Mouse (Mus musculus): Measurements from ENCODE around the gene Spry2. TPM values are rescaled to one million over a fixed set of nuclear protein-coding genes. Genes with fewer than 3 reads are reported as not detected.

Gene Spry2
- polyA plus RNA-seq, 1 experiment from 2014 or later: 97.7 TPM

DNA sequence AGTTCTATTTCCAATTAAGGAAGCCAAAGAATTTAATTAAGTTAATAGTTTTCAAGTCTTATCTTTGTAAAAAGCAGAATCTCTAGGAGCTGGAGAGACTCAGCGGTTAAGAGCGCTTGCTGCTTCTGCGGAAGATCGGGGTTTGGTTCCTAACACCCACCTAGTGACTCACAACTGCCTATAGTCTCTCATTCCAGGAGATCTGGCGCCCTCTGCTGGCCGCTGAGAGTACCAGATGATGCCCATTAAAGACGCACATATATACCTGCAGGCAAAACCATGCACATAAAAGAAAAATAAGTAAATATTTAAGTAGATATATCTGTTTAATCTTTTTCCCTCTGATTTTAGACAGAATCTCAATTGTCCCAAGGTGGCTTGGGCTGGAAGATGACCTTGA is 6.2 kb upstream of the Spry2 start:
- ATAC-seq (ENCODE audit: low FRiP score, low read depth): no peak
- WGBS: 89% methylated on average over 7 of the region's 7 CpGs
- Histone ChIP-seq H3K4me2 (replicated peaks) (no peak overlapping the region), H3K9me3 (0 out of 2 replicates have a peak, but pooled peaks cover 3% of the 10 kb centered on the region), H3K4me1 (peaks cover 3% of the 10 kb centered on the region; the same call in 1 of the 2 replicates), H3K27me3 (no peaks in the 10 kb centered on the region), H3K27ac (no peak overlapping the region), H3K36me3 (no peaks in the 10 kb centered on the region), H3K4me3 (no peak overlapping the region), H3K9ac (no peak overlapping the region)

DNA sequence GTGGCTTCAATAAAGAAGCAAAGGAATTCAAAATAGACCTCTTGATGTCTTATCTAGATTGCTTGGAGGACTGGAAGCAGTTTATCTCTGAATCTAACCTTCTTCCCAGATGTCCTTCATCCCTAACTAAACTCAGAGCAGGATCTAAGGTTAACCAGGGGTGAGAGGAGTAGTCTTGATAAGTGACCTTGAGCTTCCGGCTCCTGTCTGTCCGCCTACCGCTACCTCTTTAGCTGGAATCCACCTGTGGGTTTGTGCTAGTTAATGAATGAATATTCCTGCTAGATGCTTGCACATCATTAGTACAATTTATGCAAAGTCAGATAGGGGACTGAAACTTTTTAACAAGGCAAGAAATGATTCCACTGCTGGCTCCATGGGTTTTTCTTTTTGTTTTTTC is 4.2 kb upstream of the Spry2 start:
- Histone ChIP-seq H3K4me3 (no peak overlapping the region), H3K4me1 (peaks cover 3% of the 10 kb centered on the region; the same call in 1 of the 2 replicates), H3K4me2 (replicated peaks) (no peak overlapping the region), H3K27me3 (no peaks in the 10 kb centered on the region), H3K9me3 (0 out of 2 replicates have a peak, but pooled peaks cover 3% of the 10 kb centered on the region), H3K9ac (no peak overlapping the region), H3K27ac (no peak overlapping the region), H3K36me3 (no peaks in the 10 kb centered on the region)
- WGBS: 94% methylated on average over 3 of the region's 3 CpGs
- ATAC-seq (ENCODE audit: low FRiP score, low read depth): no peak

DNA sequence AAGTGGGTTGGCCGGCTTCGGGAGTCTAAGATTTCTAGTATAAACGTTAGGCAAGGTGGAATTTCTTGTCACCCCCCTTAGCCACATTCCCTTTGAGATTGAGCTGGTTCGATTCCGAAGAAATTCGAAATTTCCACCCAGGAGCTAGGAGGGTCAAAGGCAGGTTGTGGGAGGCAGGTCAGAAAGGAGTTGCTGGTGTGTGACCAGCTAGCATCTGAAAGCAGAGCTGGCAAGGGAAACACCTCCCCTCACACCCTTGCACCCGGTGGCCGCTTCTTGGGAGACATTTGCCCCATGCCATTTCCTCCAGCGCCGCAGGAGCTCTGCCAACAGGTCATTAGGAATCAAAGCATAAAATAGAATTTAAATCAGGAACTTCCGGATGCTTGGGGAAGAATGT is 2.5 kb upstream of the Spry2 start:
- no peaks in the 10 kb centered on the region for H3K36me3 ChIP-seq
- 0 out of 2 replicates have a peak, but pooled peaks cover 3% of the 10 kb centered on the region for H3K9me3 ChIP-seq
- H3K4me2 ChIP-seq (replicated peaks): peak overlapping the region; percentile 89
- 4% methylated on average over 11 of the region's 11 CpGs for WGBS
- peaks cover 3% of the 10 kb centered on the region; the same call in 1 of the 2 replicates for H3K4me1 ChIP-seq
- H3K9ac ChIP-seq: peak overlapping the region; percentile 71; the same call in 1 of the 2 replicates
- peak overlapping the region; percentile 96 for H3K4me3 ChIP-seq
- H3K27ac ChIP-seq: no peak overlapping the region
- no peaks in the 10 kb centered on the region for H3K27me3 ChIP-seq
- no peak for ATAC-seq (ENCODE audit: low FRiP score, low read depth)

DNA sequence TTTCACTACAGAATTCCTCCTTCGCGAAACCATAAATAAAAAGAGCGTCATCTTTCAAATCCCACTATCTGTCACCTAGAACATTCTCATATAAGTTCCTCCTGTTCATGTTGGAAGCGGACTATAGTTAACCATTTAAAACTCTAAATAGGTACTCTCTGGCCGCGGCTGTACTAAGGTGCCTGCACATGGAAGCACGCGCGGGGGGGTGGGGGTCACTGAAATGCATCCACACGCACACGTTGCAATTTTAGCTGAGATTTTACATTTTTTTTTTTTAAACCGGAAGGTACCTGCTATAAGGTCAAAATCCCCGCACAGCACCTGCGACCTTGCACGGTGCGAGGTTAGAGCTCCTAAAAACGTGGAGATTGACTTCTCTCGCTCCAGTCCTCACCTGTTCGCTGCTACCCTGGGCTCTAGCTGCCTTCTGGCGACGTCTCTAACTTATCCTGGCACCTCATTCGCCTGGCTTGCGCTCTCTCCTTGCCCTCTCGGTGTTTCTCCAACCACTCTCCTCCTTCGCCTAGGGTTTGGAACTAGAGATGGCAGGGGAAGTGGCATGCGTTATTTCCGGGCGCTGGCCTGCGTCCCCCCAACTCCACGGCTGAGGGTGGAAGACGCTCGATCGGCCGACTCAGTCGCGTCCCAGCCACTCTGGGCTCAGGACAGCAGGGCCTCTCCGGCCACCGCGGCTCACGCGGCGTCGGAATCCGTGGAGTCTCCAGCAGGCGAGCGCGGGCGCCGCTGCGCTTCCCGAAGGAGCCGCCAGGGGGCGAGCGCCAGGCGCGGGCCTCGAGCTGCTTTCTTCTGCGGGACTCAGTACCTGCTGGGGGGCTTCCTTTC is 1.9 kb upstream of the Spry2 start:
- Histone ChIP-seq H3K36me3 (peaks cover under 1% of the 10 kb centered on the region), H3K4me2 (replicated peaks) (peak overlapping the region; percentile 89), H3K27ac (peak overlapping the region; percentile 99), H3K9me3 (0 out of 2 replicates have a peak, but pooled peaks cover 3% of the 10 kb centered on the region), H3K4me3 (peak overlapping the region; percentile 96), H3K4me1 (peaks cover 6% of the 10 kb centered on the region), H3K27me3 (no peaks in the 10 kb centered on the region), H3K9ac (peak overlapping the region; percentile 71)
- WGBS: under 1% methylated on average over 58 of the region's 58 CpGs
- peak; percentile 1; the same call in 1 of the 2 replicates for ATAC-seq (ENCODE audit: low FRiP score, low read depth)

DNA sequence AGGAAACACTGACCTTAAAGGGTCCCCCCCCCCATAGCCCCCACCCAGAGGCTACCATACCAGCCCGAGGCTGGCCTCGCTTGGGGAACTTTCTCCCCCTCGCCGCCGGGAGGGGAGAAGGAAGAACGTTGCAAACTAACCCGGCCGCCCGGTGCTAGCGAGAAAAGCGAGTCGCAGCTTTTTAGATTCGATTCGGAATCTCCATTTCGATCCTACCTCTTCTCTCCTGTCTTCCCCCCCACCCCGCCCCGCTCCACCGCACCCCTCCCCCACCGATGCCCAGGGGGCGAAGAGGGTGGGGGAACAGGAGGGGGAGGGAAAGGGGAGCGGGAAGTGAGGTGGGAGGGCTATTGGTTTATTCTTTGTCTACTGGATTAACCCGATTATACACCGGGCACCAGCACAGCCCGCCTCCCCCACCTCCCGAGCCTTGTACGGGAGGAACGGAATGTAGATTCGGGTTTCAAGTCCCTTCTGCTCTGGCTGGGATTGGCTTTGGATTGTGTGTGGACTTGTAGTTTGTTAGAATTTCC is 1.0 kb upstream of the Spry2 start:
- WGBS: 0% methylated on average over 28 of the region's 28 CpGs
- Histone ChIP-seq H3K27me3 (no peaks in the 10 kb centered on the region), H3K4me1 (peaks cover 15% of the 10 kb centered on the region), H3K4me2 (replicated peaks) (peak overlapping the region; percentile 89), H3K9me3 (no peaks in the 10 kb centered on the region), H3K36me3 (peaks cover 9% of the 10 kb centered on the region), H3K9ac (peak overlapping the region; percentile 71), H3K4me3 (peak overlapping the region; percentile 96), H3K27ac (peak overlapping the region; percentile 99)
- ATAC-seq (ENCODE audit: low FRiP score, low read depth): peak; percentile 9

DNA sequence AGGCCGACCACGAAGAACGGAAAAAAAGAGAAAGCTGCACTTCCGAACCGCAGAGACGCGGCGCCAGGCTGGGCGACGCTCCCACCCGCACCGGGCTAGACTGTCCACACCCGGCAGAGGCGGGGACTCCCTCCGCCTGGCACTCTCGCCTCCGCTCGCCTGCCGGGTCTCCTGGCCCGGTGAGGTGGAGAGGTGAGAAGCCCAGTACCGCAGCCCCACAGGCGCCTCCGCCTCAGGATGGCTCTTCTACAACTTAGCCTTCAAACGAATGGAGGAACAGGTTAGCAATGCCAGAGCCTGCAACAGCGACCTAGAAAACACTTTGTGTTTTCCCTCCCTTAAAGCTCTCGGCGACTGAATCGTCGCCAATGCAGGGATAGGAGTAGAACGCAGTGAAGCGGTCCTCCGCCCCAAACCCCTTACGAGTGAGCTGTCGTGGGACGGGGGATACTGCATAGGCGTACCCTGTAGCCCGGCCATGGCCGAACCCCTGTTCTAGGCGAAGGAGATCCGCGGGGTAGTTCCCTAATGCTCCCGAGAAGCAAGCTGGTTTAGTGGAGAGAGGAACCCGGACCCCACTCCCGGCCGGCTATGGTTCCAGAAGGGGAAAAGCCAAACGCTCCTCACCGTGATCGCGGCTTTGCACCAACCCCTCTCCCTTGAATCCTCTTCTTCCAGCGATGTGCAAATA is 513 bp downstream of the Spry2 start:
- ATAC-seq (ENCODE audit: low FRiP score, low read depth): no peak
- H3K4me3 ChIP-seq: peak overlapping the region; percentile 96
- H3K9me3 ChIP-seq: no peaks in the 10 kb centered on the region
- peaks cover 26% of the 10 kb centered on the region for H3K4me1 ChIP-seq
- WGBS: under 1% methylated on average over 50 of the region's 50 CpGs
- peak overlapping the region; percentile 99 for H3K27ac ChIP-seq
- peak overlapping the region; percentile 82 for H3K4me2 ChIP-seq (replicated peaks)
- peak overlapping the region; percentile 100 for H3K9ac ChIP-seq
- no peaks in the 10 kb centered on the region for H3K27me3 ChIP-seq
- peaks cover 17% of the 10 kb centered on the region for H3K36me3 ChIP-seq

DNA sequence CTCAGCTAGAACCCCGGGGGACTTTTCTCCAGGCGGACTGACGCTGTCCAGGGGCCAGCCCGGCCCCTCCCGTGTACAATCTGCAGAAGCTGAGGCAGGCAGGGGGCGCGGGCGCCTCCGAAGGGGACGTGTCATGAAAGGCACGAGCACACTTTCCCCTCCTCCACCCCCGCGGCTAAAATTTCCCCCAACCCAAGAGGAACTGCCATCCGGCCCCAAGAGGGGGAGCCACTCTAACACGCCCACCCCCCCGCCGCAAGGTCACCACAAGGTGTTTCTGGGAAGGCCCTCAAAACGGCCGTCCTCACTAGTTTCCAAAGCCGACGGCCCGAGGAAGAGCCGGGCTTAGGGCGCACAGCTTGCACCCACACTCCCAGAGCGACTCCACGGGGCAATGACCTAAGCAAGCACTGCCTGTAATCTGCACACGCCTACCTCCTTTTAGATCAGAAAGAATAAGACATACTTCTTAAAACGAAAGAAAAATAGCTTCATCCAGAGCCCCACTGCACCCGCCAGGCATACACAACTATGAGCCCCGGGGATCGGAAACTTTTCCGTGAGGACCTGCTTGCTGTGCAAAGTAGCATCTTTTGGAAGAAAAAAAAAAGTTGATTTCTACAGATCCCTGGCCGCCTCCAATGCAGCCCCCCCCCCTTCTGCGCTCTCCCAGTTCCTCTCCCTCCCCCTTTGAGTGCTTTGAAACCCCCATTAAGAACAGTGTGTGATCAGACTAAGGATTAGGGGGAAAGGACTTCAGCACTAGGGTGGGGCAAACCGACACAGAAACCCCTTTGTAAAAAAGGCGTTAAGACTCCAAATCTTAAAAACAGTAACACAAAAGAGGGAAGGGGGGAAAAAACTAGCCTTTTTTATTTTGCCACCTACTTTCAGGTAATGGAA is 1.4 kb downstream of the Spry2 start:
- Histone ChIP-seq H3K9ac (peak overlapping the region; percentile 100), H3K9me3 (no peaks in the 10 kb centered on the region), H3K4me3 (peak overlapping the region; percentile 96), H3K36me3 (peaks cover 26% of the 10 kb centered on the region), H3K4me1 (peaks cover 34% of the 10 kb centered on the region), H3K27me3 (no peaks in the 10 kb centered on the region), H3K4me2 (replicated peaks) (peak overlapping the region; percentile 82), H3K27ac (peak overlapping the region; percentile 99)
- under 1% methylated on average over 36 of the region's 36 CpGs for WGBS
- ATAC-seq (ENCODE audit: low FRiP score, low read depth): no peak

DNA sequence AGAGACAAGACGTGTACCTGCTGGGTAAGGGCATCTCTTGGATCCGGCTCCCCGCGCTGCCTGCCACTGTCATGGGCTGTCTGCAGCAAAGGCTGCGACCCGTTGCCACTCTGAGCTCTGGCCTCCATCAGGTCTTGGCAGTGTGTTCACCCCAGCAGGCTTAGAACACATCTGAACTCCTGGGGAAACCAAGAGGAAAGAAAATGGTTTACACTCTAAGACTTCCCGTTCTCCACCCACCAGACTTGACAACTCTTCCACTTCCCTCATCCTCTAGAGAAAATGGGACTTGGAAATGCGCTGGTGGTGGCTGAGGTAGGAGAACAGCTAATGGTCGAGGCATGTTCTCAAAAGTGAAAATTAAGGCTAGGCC is 3.0 kb downstream of the Spry2 start:
- H3K27ac ChIP-seq: peak overlapping the region; percentile 74
- H3K36me3 ChIP-seq: peaks cover 33% of the 10 kb centered on the region

DNA sequence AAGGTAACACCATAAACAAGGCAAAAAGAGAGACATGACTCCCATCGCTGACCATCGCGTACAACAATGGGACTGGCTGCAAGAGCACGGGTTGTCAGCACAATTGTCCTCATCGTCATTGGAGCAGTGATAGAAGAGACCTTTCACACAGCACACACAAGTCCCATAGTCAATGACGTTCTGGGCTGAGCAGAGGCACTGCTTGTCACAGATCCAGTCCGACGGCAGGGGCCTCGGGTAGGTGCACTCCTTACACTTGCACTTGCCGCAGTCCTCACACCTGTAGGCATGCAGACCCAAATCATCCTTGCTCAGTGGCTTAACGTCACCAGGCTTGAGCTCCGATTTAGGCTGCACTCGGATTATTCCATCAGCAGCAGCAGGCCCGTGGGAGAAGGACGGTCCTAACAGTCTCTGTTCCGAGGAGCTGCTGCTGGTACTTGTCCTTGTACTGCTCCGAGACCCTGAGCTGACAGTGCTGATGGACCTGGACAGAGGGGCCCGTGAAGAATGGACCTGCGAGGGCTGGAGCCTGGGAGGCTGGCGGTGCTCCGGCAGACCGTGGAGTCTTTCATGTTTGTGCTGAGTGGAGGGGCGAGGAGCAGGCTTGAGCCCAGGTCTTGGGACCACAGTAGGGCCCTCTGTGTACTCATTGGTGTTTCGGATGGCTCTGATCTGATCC is 3.5 kb downstream of the Spry2 start:
- Histone ChIP-seq H3K4me2 (replicated peaks) (peak overlapping the region; percentile 82), H3K9ac (peak overlapping the region; percentile 100), H3K4me3 (peak overlapping the region; percentile 96), H3K27ac (peak overlapping the region; percentile 74), H3K9me3 (no peaks in the 10 kb centered on the region), H3K36me3 (peaks cover 33% of the 10 kb centered on the region), H3K4me1 (peaks cover 33% of the 10 kb centered on the region), H3K27me3 (no peaks in the 10 kb centered on the region)
- WGBS: 27% methylated on average over 24 of the region's 24 CpGs
- ATAC-seq (ENCODE audit: low FRiP score, low read depth): no peak

More for the DNA sequence above, 3.0 kb downstream of the Spry2 start:
- Histone ChIP-seq H3K27me3 (no peaks in the 10 kb centered on the region), H3K9ac (peak overlapping the region; percentile 100), H3K4me3 (peak overlapping the region; percentile 96), H3K4me1 (peaks cover 33% of the 10 kb centered on the region), H3K4me2 (replicated peaks) (peak overlapping the region; percentile 82), H3K9me3 (no peaks in the 10 kb centered on the region)
- no peak for ATAC-seq (ENCODE audit: low FRiP score, low read depth)
- 16% methylated on average over 9 of the region's 9 CpGs for WGBS

DNA sequence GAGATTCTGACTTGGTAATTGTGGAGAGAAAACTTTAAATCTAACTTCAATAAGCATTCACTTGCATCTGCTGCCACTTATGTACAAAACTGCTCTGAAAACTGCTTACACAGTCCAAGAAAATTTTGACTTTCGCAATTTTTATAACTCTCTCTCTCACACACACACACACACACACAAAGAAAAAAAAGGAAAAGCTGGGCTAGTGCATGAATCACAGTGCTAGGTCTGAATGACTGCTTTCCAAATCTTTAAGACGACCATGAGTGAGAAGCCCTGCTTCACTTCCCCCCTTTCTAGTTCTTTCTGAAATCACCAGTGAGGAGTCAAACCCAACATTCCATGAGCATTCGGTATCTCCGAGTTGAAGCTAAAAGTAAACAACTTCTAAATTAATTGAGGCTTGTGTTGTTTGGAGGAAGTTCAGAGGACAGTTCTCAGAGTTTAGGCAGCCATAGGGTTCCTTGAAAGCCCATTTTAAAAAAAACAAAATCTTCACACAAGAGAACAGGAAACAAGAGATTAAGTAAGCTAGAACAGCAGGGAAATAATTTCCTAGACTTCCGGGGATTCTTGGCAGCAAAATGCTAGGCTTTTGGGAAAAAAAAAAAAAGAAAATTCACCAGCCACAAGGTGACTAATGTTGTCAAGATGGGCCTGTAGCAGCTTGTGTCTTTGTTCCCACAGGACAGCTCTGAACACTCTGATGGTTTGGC is 5.9 kb downstream of the Spry2 start:
- H3K36me3 ChIP-seq: peaks cover 33% of the 10 kb centered on the region
- H3K4me3 ChIP-seq: no peak overlapping the region
- no peak for ATAC-seq (ENCODE audit: low FRiP score, low read depth)
- no peaks in the 10 kb centered on the region for H3K27me3 ChIP-seq
- no peak overlapping the region for H3K27ac ChIP-seq
- H3K4me2 ChIP-seq (replicated peaks): peak overlapping the region; percentile 53
- 24% methylated on average over 5 of the region's 5 CpGs for WGBS
- H3K4me1 ChIP-seq: peaks cover 33% of the 10 kb centered on the region
- H3K9ac ChIP-seq: no peak overlapping the region
- no peaks in the 10 kb centered on the region for H3K9me3 ChIP-seq
